Mouse (Mus musculus): ENCODE measurements at regions not wholly inside any gene's neighbourhood (a gene's known extent, or its start where the extent isn't known, plus 50 kb on each side); places are given as distances from the start of the nearest gene placed in this dataset.

DNA sequence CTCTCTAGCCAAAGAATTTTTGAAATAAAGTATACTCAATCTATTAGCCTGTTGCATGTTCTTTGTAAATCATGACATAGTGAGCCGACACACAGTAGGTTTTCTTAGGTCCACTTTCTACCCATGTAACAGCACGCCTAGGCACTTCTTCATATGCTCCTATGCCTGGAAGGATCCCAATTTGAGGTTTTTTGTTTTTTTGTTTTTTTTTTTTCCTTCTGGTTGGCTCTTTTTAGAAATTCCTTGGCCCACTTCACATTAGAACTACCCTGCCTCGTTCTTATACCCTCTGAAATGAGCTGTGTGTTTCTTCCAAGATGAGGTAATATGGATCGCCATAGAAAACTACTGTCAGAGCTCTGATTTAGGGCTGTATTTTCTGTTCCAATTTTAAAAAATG, 443.6 kb downstream of the Gm43517 start:
- TF ChIP-seq CTCF (IDR thresholded peaks at IDR 0.05; ENCODE audit: low read depth, low read length) (no peak), GATA1 (IDR thresholded peaks at IDR 0.05; ENCODE audit: borderline replicate concordance, low read length) (no peak)

Data from G1E (cell line).